Mouse (Mus musculus) thymus, adult 2 months (tissue): ENCODE results near the gene Zic5.

Source experiments
- CTCF ChIP-seq: fragments of 200-500 bp; IDR thresholded peaks from 2 replicates; pipeline ENCODE4 v1.5.1; 2012; ENCODE audit warnings: mild to moderate bottlenecking, control low read depth, low read length, moderate library complexity, borderline replicate concordance; ENCODE audit not compliant: control insufficient read depth, poor library complexity, insufficient read depth; ENCODE audit errors: extremely low read depth
- POLR2A ChIP-seq: fragments of 200-500 bp; IDR thresholded peaks from 2 replicates; pipeline ENCODE4 v1.6.1; 2012; ENCODE audit warnings: mild to moderate bottlenecking, low read length, control low read depth, moderate library complexity; ENCODE audit not compliant: control insufficient read depth, poor library complexity, insufficient read depth; ENCODE audit errors: extremely low read depth

DNA sequence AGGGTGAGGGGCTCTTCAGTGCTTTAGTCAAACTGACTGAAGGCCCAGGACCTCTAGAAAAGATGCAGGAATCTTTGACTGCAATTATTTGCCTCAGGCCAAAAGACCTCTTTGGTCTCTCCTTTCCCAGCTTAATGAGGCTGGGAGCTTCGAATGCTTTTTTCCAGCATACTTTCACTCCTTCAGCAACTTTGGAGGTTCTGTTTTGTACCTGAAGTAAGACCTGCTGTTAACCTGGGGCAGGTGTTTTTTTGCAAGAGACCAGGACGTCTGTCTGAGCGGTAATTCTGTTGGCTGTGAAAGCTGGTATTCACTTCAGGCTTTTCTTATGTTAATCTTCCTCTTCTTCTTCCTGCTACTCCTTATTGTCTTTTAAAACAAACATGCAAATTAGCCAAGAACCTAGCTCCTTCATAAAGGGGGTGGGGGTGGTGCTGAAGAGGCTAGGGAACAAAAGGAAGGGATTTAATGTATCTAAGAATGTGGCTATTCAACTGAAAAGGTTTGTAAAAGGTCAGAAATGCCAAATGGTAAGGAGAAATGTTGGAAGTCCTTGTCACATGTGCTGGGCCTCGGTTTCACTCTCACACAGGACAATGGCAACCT, 49.2 kb downstream of the Zic5 start:
- TF ChIP-seq POLR2A, result no peak
- no peak for TF ChIP-seq CTCF
